8 mouse cellular contexts compared by ENCODE assay signal in genomic region chr12:70975406-70975805, GRCm38 (mm10). TPM values are rescaled to one million over a fixed set of nuclear protein-coding genes. Genes with fewer than 3 reads are reported as not detected.
DNase-seq lines count a peak whose midpoint lies in the region; ATAC-seq lines count a peak whose summit lies in the region.

No protein-coding gene starts in this region.

- no peaks in the 10 kb centered on the region for H3K27me3 ChIP-seq in forebrain, embryonic 15.5 days
- H3K27me3 ChIP-seq in liver, embryonic 16.5 days (ENCODE audit: control insufficient read depth, insufficient read depth, low read depth, low read length), result no peaks in the 10 kb centered on the region

- peaks cover 15% of the 10 kb centered on the region for H3K4me1 ChIP-seq in forebrain, embryonic 15.5 days
- H3K4me1 ChIP-seq in liver, embryonic 16.5 days (ENCODE audit: control insufficient read depth, low read depth, low read length), result peaks cover 17% of the 10 kb centered on the region

- H3K9me3 ChIP-seq in forebrain, embryonic 15.5 days, result no peaks in the 10 kb centered on the region
- H3K9me3 ChIP-seq in liver, embryonic 16.5 days (replicated peaks; ENCODE audit: control insufficient read depth, low read length), result no peaks in the 10 kb centered on the region

- H3K9ac ChIP-seq in forebrain, embryonic 15.5 days (replicated peaks), result peak overlapping the region; percentile 99
- H3K9ac ChIP-seq in liver, embryonic 16.5 days (ENCODE audit: low read depth, low read length), result peak overlapping the region; percentile 97

- peaks cover 9% of the 10 kb centered on the region for H3K36me3 ChIP-seq in forebrain, embryonic 15.5 days
- no peaks in the 10 kb centered on the region for H3K36me3 ChIP-seq in liver, embryonic 16.5 days (ENCODE audit: control insufficient read depth, insufficient read depth)

- WGBS in forebrain, embryonic 15.5 days, result 29% methylated on average over 10 of the region's 10 CpGs
- 15% methylated on average over 10 of the region's 10 CpGs for WGBS in liver, embryonic 16.5 days (ENCODE audit: insufficient replicate concordance)

- peak overlapping the region; percentile 97 for H3K27ac ChIP-seq in forebrain, embryonic 15.5 days (replicated peaks)
- H3K27ac ChIP-seq in liver, embryonic 16.5 days (ENCODE audit: low read length), result peak overlapping the region; percentile 97

- no peak for ATAC-seq in forebrain, embryonic 15.5 days (replicated peaks)
- no peak for ATAC-seq in liver, embryonic 16.5 days (ENCODE audit: low read depth)

- peak overlapping the region; percentile 100 for H3K4me3 ChIP-seq in forebrain, embryonic 15.5 days
- peak overlapping the region; percentile 98 for H3K4me3 ChIP-seq in liver, embryonic 16.5 days (ENCODE audit: low read depth, low read length)

- peak; percentile 22 for DNase-seq in kidney, adult 9 months
- DNase-seq in kidney, adult 11 months, result no peak
- DNase-seq in MN1 (ENCODE audit: low spot score), result peak; percentile 36
- no peak for DNase-seq in frontal cortex, adult 2 months (ENCODE audit: extremely low spot score in 1 of 2, low spot score in 1 of 2)
- no peak for DNase-seq in gastrocnemius, adult 18-20 months (ENCODE audit: low spot score)
- no peak for DNase-seq in testis, postnatal 10 days (ENCODE audit: low spot score)

- peak overlapping the region; percentile 70 for H3K4me2 ChIP-seq in forebrain, embryonic 15.5 days (replicated peaks)
- H3K4me2 ChIP-seq in liver, embryonic 16.5 days (ENCODE audit: low read depth, low read length), result peak overlapping the region; percentile 68

RNA-seq across cellular contexts. Expression of gene Psma3, which starts 1.0 kb away (rescaled TPM):
- polyA plus RNA-seq in forebrain, embryonic 15.5 days (2015; fragmentation: Nextera tagmentation; extraction: Ambion mirVana), result 550 and 556 TPM in 2 replicates
- 294 and 323 TPM in 2 replicates for polyA plus RNA-seq in liver, embryonic 16.5 days (2015; fragmentation: Nextera tagmentation; extraction: Ambion mirVana)
- 178 and 196 TPM in 2 replicates for polyA plus RNA-seq in frontal cortex, adult 2 months (2012; rRNA removed)
- 100 to 1,000 TPM; 267 to 285 TPM for total RNA-seq in gastrocnemius, adult 18-20 months (2021)

RNA-seq across cellular contexts. Expression of gene Actr10, which starts 37.7 kb away (rescaled TPM):
- polyA plus RNA-seq in forebrain, embryonic 15.5 days (2015; fragmentation: Nextera tagmentation; extraction: Ambion mirVana), result 223 and 242 TPM in 2 replicates
- 98.8 and 107 TPM in 2 replicates for polyA plus RNA-seq in liver, embryonic 16.5 days (2015; fragmentation: Nextera tagmentation; extraction: Ambion mirVana)
- 70.7 and 78.0 TPM in 2 replicates for polyA plus RNA-seq in frontal cortex, adult 2 months (2012; rRNA removed)
- 100 to 1,000 TPM in 1 of 2 experiments, 10 to 100 TPM in 1; 93.2 to 103 TPM for total RNA-seq in gastrocnemius, adult 18-20 months (2021)

RNA-seq across cellular contexts. Expression of gene Arid4a, which starts 40.4 kb away (rescaled TPM):
- 50.3 and 57.1 TPM in 2 replicates for polyA plus RNA-seq in forebrain, embryonic 15.5 days (2015; fragmentation: Nextera tagmentation; extraction: Ambion mirVana)
- 21.3 and 22.2 TPM in 2 replicates for polyA plus RNA-seq in liver, embryonic 16.5 days (2015; fragmentation: Nextera tagmentation; extraction: Ambion mirVana)
- 22.2 and 23.2 TPM in 2 replicates for polyA plus RNA-seq in frontal cortex, adult 2 months (2012; rRNA removed)
- total RNA-seq in gastrocnemius, adult 18-20 months (2021), result 1 to 10 TPM; 8.9 to 9.0 TPM

Comparison
In these comparisons a context has a peak if more than half of its experiments do, and no peak if none do; other contexts are left out.
1. DNase-seq: peak in kidney, adult 9 months (single experiment) and MN1 (single experiment); none in kidney, adult 11 months (single experiment), frontal cortex, adult 2 months (0 of 2), gastrocnemius, adult 18-20 months (single experiment) and testis, postnatal 10 days (single experiment).